Mouse (Mus musculus) mouse trophoblast stem cell (cell line): ENCODE measurements around the gene Unk.

Experiments used
- in situ Hi-C, 2 experiments: fragments of 300-500 bp; cut with MseI, MboI; formaldehyde crosslinking; loops; 2 replicates in 1 of 2; 3 replicates in 1 of 2; pipeline ENCODE4 v1.15.1; 2025

Unk gene

DNA sequence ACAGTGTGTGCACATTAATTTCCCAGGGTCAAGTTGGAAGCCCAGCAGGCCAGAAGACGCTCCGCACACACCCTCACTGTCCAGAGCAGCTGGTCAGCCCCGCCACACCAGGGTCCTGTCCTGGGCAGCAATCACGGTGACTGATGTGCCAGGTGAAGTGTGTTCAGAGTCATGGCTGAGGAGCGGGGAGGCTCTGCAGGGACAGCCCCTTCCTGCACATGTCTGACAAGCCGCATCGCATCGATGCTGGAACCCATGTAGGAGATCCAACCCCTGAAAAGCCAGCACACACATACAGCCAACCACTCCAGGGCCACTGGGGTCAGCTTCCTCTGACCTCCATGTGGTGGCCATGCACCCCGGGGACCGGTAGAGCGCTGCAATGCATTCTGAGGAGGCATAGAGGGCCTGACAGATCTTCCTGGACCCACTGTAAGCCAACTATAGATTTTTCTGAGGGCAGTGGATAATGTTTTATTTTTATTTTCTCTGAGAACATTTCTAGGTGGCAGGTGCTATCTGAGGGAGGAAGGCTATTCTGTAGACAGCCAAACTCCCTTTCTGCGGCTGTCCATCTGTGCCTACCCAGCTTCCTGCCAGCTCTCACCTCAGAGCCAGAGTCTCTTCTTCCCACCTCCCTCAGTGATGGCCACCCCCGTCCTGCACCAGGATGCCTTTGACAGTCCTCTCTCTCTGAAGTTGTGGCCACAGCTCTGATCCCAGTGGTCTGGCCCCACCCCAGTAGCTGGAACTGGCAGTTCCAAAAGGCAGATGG is 31.7 kb downstream of the Unk start:
- in situ Hi-C loops, result no loop called here

DNA sequence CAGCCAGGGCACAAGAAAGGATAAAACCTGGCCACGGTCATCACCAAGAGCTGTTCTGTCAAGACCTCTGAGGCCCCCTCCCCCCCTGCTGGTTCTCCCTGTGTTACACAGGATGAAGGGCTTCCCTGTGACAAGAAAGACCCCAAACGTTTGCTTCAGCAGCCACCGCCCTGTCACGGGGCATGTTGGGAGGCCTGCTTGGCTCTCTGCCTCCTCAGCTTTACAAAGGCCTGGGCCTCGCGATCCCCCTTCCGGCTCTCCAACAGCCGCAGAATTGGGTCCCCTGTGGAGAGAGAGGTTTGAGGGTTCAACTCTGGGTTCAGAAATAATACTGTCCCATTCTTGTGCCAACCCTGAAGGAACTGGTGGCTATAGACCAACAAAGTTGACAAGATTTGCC is 32.4 kb downstream of the Unk start:
- in situ Hi-C loops, result no loop called here

DNA sequence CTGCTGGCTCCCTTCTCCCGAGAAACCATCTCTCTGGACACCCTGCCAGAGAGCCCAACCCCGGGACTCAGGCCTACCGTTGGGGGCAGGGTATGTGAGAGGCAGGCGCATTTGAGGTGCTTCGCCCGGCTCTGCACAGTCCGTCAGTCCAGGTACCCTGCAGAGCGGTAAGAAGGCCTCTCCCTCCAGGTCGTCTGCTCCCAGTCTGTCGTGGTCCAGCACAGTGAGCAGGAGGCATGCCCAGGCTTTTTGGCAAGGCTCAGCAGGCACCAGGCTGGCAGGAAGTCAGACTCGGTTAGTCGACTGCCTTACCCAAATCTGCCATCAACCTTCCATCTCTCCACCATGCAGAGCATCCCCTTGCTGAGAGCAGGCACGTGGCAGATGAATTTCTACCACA is 33.4 kb downstream of the Unk start:
- in situ Hi-C loops, result no loop called here

DNA sequence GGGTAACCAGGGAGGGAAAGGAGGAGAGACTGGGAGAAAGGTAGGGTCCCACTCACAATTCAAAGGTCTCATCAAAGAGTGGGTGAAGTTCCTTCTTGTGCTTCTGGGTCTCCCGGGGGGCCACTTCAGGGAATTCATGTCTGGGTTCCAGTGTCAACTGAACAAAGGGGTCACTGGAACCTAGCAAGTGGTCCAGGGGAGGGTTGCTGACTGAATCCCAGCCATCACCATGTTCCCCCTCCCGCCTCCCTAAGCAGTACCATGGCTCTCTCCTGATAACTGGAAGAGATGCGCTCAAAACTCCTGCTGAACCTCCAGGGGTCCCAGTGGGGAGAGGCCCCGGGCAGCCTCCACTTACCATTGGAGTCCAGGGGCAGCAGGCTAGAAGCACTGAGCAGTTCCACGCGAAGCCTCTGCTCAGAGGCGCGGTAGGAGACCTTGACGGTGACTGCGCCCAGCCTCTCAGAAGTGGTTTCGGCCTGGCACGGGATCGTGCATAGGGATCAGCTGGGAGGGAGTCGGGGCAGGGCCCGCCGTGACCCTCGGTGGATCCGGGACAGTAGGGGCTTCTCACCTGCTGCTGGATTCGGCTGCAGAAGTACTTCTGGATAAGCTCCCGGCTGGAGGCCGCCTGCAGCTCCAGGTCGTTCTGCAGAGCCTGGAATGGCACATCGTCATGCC is 34.2 kb downstream of the Unk start:
- in situ Hi-C loops, result no loop called here

DNA sequence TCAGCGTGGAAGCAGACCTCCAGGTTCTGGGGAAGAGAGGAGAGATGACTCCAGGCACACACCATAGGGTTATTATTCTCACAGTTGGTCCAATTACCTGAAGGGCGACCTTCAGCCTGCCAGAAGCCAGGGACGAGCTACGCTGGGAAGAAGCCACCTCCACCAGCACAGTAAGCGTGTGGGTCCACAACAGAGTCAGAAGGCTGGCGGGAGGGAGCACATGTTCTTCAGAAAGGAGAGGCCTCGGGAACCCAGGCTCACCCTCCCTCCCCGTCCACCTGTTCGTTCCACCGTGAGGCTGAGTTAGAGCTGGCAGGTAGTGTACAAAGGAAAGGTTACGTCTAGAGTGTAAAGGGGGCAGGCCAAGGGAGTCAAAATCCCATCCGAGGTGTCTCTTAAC is 35.2 kb downstream of the Unk start:
- in situ Hi-C loops, result no loop called here

GRCm38 (mm10) chr11:116071510-116071909 is 41.4 kb downstream of the Unk start:
- in situ Hi-C loops, result no loop called here

- in situ Hi-C loops, result no loop called here
Measured at GRCm38 (mm10) chr11:116072608-116073007, 42.5 kb downstream of the Unk start.

- in situ Hi-C loops, result no loop called here
Measured at GRCm38 (mm10) chr11:116074436-116074991, 44.4 kb downstream of the Unk start.

DNA sequence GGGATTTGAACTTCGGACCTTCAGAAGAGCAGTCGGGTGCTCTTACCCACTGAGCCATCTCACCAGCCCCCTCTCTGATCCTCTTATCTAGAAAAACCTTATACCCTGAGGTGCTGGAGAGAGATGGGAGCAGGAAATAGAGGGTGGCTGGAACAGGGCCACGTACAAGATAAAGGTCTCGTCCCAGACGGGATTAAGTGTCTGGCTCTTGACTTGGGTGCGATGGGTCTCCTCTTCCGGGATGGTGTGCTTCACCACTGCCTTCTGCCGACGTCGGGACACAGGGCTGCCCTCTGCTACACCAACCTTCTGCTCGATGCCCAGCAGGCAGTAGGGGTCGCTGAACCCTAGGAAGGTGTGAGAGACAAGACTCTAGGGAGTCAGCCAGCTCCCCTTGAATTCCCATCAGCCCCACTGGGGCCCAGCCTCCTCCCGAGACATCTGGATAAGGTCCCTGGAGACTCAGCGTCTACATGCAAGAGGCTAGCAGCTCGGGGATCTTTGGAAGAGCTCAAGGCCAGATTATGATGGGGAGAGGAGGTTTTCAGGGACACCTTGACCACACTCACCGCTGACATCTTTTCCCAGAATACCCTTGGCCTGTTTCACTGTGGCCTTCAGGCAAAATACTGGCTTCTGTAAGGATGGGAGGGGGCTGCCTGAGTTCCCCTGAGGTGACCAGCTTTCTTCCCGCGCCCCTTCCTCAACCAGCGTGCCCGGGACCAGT is 45.6 kb downstream of the Unk start:
- in situ Hi-C loops, result no loop called here

DNA sequence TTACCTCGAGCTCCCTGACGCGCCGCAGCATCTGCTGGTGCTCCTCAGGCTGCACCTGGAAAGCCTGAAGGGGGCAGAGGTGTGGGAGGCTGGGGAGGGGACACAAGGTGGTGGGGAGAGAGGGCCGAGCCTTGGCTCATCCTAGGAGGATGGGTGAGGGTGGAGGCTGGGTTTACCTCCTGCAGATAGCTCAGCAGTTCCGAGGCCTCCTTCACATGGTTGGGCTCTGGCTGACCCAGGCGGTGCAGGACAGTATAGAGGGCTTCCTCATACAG is 46.1 kb downstream of the Unk start:
- in situ Hi-C loops, result no loop called here

DNA sequence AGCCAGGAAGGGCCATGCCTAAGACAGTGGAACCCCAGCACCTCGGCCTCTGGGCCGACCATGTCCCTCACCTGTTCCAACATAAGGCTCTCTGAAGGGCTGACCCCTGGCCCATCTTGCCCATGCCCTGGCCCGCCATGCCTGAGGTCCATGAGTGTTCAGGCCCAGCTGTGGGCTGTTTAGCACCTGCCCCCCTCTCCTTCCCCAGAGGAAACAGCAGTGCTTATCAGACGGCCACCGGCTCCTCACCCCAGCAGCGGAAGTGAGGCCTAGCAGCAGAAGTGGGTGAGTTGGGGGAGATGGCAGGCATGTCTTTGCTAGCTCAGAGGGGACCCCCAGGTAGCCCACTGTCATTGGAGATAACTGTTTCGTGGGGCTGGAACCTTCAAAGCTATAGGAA is 46.7 kb downstream of the Unk start:
- in situ Hi-C loops, result no loop called here

DNA sequence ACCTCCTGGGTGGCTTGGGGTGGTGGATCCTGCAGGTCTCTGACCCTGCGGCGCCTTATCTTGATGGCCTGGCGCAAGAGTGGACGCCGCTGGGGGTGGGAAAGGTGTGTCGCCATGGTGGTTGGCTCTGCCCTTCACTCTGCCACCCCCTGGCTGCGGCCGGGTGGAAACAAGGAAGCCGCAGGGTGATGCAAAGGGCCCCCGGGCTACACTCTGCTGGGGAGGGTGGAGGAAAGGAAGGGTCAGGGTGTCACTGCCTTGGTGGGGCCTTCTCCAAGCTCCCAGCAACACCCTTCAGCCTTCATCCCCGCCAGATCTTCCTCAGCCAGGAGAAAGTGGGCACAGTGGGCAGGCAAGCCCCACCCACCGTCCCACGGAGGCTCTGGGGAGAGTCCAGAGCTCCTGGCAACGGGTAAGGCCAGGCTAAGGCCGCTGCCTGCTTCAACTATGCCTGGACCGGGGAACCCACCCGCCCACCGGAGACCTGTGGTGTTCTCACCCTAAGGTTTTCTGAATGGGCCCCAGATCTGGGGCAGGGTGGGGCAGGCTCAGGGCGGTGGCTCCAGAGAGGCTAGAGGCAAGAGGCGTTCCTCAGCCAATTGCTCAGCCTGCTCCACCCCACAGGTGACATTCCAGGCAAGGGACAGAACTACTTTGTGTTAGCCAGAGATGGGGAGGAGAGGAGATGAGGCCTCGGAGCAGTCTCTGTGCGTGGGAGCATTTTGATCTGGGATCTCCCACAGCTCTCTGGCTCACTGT is 47.5 kb downstream of the Unk start, which contains the start of gene Unc13d:
Gene Unc13d, minus strand, starts transcription at position 516 of the 759 bp plus-strand sequence.
- in situ Hi-C loops, result no loop called here

DNA sequence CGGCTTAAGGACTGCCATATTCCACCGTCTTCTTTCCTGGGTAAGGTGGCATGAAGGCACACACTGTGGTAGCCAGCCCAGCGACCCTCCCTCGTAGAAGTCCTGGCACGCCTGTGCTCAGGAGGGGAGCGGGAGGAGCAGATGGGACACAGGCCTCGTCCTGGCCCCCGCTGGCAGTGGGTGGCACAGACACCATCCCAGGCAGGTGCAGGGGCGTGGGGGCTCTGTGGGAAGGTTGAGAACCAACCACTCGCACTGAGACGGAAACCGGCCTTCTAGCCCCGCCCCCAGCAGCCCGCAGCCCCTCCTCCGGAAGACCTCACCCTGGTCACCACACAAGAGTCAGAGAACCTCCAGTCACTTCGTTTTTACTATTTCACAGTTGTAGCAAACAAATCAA is 48.1 kb downstream of the Unk start:
- in situ Hi-C loops, result no loop called here

- in situ Hi-C loops, result no loop called here
Measured at GRCm38 (mm10) chr11:116078676-116079320, 48.7 kb downstream of the Unk start.

GRCm38 (mm10) chr11:116079511-116079910 is 49.4 kb downstream of the Unk start:
- in situ Hi-C loops, result no loop called here

DNA sequence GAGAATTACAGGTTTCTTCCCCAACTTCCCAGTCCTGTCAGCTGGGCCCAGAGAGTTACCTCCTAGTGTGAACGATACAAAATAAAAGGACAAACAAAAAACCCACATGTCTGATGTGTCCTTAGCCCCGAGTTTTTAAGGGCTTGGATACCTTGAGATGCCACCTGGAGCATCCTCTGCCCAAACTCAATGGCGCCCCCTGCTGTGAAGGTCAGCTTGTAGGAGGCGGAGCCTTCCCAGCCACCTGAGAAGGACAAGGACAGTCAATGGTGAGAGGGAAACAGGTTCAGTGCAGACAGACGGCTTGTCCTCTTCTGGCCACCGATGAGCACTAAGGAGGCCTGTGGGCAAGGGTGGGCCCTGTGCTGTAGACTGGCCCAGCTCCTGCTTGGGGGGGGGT is 51.0 kb downstream of the Unk start:
- in situ Hi-C loops, result no loop called here

DNA sequence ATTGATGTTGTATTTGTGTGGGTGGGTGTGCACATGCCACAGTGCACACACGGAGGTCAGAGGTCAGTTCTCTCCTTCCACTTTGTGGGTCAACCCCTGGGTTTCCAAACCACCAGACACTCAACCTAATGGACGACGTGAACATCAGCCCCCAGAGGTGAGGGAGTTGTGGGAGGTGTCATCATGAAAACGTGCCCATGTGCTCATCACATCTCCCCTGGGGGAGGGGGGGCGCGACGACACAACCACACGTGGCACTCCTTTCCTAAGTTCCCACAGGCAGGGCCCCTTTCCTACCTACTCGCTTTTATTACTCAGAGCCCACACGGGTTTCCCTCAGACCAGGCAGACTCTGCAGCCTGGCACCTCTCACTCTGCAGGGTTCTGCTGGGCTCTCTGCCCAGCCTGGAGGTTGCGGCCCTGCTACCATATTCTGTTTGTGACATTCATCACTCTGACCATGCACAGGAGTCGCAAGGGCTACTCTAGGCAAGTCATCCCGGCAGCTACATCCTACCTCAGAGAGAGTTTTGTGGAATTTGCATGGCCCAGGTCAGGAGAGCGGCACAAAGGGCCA is 53.1 kb downstream of the Unk start:
- in situ Hi-C loops, result no loop called here

- in situ Hi-C loops, result no loop called here
Measured at GRCm38 (mm10) chr11:116084166-116084565, 54.0 kb downstream of the Unk start.

DNA sequence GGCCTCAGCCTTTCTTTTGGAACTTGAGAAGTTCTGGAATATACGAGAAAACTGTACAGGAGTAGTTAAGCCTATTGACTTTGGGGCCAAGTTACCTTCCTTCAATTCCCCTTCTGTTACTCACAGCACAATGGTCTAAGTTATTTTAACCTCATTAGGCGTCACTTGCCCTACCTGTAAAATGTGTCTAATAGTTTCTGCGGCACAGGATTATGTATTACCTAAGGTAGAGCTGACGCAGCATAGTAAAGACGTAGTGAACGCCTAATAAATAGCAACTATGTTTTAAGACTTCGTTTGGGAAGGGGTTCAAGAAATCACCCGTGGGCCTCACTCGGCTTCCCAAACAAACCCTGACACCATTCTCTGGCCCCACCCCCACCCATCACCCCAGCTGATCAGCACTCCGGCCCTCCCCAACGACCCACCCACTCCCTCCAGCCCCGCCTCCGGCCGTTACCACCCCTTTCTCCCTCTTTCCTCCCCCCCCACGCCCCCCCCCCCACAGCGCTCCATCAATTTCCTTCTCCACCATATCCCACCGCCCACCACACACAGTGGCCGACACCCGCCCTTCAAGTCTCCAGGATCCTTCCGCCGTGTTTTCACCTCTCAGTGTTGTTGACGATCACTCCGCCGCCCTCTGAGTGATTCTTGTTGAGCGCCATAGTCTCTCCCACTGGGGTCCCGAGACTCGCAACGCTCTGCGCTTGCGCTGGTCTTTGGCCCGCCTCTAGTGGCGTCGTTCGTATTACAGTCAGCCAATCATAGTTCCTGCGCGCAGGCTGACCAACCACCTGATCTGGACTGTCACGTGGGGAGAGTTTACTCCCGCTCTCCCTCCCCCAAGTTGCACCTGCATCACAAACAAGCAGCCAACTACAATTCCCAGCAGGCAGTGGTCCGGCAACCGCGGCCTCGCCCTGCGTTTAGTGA is 56.4 kb downstream of the Unk start, which contains the start of gene Wbp2:
Gene Wbp2, minus strand, starts transcription at position 738 of the 936 bp plus-strand sequence.
- in situ Hi-C loops, result no loop called here
